Mouse (Mus musculus): ENCODE results near the gene Slc39a11. TPM values are rescaled to one million over a fixed set of nuclear protein-coding genes. Genes with fewer than 3 reads are reported as not detected.

Gene Slc39a11
- polyA plus RNA-seq, 1 experiment from 2014 or later: 18.3 TPM

DNA sequence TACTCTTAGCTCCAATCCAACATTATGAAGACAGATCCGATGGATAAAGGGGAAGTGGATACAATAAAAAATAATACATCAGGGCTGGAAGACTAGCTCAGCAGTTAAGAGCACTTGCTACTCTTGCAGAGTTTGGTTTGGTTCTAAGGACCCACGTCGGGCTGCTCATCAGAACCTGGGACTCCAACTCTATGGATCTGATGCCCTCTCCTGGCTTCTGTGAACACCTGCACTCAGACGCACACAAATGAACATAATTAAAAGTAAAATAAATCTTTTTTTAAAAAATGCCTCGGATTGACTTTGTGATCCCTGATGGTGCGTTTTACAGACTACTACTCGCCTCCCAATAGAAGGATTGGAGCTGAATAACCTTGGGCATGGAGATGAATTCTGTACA is 19.2 kb downstream of the Slc39a11 start:
- Histone ChIP-seq H3K9me3 (replicated peaks) (no peaks in the 10 kb centered on the region), H3K27ac (no peak overlapping the region), H3K4me3 (no peak overlapping the region), H3K27me3 (replicated peaks) (no peaks in the 10 kb centered on the region), H3K36me3 (no peaks in the 10 kb centered on the region), H3K4me1 (no peaks in the 10 kb centered on the region), H3K4me2 (no peak overlapping the region), H3K9ac (no peak overlapping the region)
- WGBS (ENCODE audit: insufficient replicate concordance): 47% methylated on average over 7 of the region's 7 CpGs
- ATAC-seq: no peak

DNA sequence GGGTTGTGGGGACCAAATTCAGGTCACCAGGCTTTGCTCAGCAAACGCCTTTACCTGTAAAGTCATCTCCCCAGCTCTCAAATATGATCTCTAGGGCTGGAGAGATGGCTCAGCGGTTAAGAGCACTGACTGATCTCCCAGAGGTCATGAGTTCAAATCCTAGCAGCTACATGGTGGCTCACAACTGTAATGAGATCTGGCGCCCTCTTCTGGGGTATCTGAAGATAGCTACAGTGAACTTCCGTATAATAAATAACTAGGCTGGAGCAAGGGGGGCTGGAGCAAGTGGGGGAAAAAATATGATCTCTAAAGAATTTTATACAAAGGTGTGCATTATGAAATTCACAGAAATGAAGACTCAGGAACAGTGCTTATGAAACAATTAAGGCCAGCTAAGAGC is 22.1 kb downstream of the Slc39a11 start:
- no peak overlapping the region for H3K4me2 ChIP-seq
- no peak overlapping the region for H3K9ac ChIP-seq
- H3K36me3 ChIP-seq: no peaks in the 10 kb centered on the region
- H3K27me3 ChIP-seq (replicated peaks): 0 out of 2 replicates have a peak, but pooled peaks cover 3% of the 10 kb centered on the region
- no peaks in the 10 kb centered on the region for H3K9me3 ChIP-seq (replicated peaks)
- H3K27ac ChIP-seq: no peak overlapping the region
- ATAC-seq: no peak
- WGBS (ENCODE audit: insufficient replicate concordance): 39% methylated on average over 4 of the region's 4 CpGs
- no peak overlapping the region for H3K4me3 ChIP-seq
- 0 out of 2 replicates have a peak, but pooled peaks cover 4% of the 10 kb centered on the region for H3K4me1 ChIP-seq

DNA sequence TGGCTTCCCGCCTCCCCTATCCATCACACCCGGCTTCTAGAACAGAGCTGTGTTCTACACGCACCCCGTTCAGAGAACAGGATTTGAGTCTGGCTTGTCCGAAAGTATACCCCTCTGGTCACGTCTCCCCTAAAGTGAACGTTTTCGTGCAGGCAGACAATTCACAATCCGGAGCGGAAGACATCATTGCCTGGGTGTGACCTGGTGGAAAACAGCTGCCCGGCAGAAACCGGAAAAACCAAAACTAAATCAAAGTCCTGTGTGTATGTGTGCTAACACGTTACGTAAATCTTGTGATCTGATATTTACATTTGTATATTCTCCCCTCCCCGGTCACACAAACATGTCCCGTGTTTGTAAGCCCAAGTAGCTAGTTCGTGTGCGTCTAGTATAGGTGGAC is 24.4 kb downstream of the Slc39a11 start:
- H3K4me1 ChIP-seq: 0 out of 2 replicates have a peak, but pooled peaks cover 7% of the 10 kb centered on the region
- no peak overlapping the region for H3K9ac ChIP-seq
- WGBS (ENCODE audit: insufficient replicate concordance): 76% methylated on average over 18 of the region's 18 CpGs
- peaks cover 20% of the 10 kb centered on the region for H3K27me3 ChIP-seq (replicated peaks)
- H3K36me3 ChIP-seq: no peaks in the 10 kb centered on the region
- H3K4me2 ChIP-seq: no peak overlapping the region
- no peak overlapping the region for H3K27ac ChIP-seq
- H3K9me3 ChIP-seq (replicated peaks): no peaks in the 10 kb centered on the region
- no peak overlapping the region for H3K4me3 ChIP-seq
- no peak for ATAC-seq

DNA sequence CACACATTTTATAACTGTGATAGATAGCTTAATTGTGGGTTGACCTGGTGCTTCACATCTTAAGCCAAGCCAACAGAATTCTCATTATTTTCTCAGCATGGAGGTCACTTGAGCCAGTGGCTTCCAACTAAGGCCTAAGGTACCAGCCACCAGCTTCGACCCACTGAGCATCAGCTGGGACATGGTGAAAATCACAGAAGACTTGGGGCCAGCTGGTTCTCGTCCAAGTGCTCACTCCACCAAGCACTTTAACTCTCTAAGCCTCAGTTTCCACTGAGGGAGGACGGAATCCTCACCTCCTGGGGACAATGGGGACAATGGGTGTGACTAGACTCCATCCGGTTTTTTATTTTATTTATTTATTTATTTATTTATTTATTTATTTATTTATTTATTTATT is 27.9 kb downstream of the Slc39a11 start:
- WGBS (ENCODE audit: insufficient replicate concordance): 64% methylated on average over 4 of the region's 4 CpGs
- Histone ChIP-seq H3K9me3 (replicated peaks) (no peaks in the 10 kb centered on the region), H3K27ac (no peak overlapping the region), H3K36me3 (no peaks in the 10 kb centered on the region), H3K4me1 (peaks cover 26% of the 10 kb centered on the region), H3K9ac (no peak overlapping the region), H3K27me3 (replicated peaks) (peaks cover 49% of the 10 kb centered on the region), H3K4me2 (no peak overlapping the region), H3K4me3 (no peak overlapping the region)
- ATAC-seq: no peak

DNA sequence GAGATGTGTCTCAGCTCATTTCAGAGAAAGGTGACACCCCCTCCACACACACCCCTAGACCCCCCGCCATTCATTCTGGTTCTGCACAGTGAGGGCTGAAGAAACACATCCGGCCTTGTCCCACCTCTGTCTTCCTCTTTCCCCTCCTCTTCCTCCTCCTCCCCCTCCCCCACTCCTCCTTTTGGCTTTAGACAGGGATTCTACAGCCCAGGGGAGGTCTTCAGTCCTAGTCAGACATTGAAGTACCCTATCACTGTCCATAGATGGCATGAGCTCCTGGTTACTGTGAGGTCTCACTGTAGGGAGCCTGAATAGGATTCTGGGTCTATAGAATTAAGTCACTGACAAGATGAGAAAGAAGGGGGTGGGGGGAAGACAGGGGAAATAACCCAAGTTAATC is 28.9 kb downstream of the Slc39a11 start:
- Histone ChIP-seq H3K27ac (no peak overlapping the region), H3K4me3 (no peak overlapping the region), H3K4me1 (peaks cover 26% of the 10 kb centered on the region), H3K36me3 (no peaks in the 10 kb centered on the region), H3K9ac (no peak overlapping the region), H3K27me3 (replicated peaks) (peaks cover 49% of the 10 kb centered on the region), H3K4me2 (no peak overlapping the region), H3K9me3 (replicated peaks) (no peaks in the 10 kb centered on the region)
- 26% methylated on average over 2 of the region's 2 CpGs for WGBS (ENCODE audit: insufficient replicate concordance)
- no peak for ATAC-seq

DNA sequence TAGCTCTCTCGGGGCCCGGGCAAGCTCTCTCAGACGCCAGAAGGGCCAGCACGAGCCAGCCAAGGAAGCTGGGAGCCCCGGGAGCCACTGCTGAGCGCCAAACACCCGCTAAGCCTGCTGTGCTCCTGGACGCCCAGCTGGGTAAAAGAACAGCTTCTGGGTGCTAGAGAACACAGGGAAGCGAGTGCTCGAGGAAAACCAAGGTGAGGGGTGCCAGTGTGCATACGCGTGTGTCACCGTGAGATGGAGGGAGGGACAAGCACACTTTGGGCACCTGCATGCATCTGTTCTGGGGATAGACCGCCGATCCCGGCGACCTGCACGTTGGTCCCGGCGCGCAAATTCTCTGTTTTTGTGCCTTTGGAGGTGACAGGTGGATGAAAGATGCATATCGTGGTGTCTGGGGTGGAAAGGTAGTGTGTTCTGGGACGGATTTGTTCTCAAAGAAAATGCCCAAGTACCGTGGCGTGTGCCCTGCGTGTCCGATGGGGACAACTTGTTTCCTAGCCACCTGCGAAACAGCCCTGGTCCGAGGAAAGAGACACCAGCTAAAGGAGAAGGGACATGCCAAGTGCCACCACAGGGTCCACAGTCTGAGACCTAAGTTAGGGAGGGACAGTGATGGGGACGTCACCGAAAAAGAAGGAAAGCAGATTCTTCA is 30.3 kb downstream of the Slc39a11 start:
- Histone ChIP-seq H3K4me1 (peaks cover 26% of the 10 kb centered on the region), H3K27ac (no peak overlapping the region), H3K9me3 (replicated peaks) (no peaks in the 10 kb centered on the region), H3K27me3 (replicated peaks) (peaks cover 56% of the 10 kb centered on the region), H3K36me3 (no peaks in the 10 kb centered on the region), H3K4me2 (peak overlapping the region; percentile 67), H3K9ac (0 out of 2 replicates have a peak overlapping the region, but pooled peaks have one; percentile 8), H3K4me3 (peak overlapping the region; percentile 49)
- WGBS (ENCODE audit: insufficient replicate concordance): 4% methylated on average over 31 of the region's 31 CpGs
- no peak for ATAC-seq

DNA sequence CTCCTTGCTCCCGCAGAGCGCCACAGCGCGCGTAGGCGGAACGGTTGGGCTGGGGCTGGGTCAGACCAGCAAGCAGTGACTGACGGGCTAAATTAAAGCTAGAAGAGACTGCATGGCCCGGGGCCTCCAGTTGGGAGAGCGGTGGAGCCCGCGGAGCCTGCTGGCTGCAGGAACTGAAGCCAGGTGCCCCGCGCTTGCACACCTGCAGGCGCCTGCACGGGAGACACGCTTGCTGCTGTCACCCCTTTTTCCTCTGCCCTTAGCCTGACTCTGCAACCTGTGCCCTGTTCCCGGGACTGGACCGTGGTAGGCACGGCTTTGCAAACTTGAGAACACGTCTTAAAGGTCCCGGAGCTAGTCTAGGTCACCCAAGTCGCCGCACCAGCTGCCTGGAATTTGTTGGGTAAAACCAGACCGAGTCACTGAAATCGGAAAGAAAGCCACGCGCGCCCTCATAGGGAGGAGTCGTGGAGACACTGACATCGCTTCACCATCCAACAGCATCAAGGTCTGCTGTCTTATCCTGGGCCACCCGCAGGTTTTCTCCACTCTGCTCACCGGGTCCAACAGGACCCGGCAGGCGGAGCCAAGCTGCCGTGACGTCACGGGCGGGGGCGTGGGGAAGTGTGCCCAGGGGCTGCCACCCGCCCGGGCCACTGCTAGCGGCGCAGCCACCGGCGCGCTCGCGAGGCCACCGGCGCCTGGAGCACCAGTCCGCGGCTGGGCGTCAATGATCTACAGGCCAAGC is 31.0 kb downstream of the Slc39a11 start, which contains the start of gene Sstr2:
TSS of gene Sstr2 (plus strand) at position 671 of the 748 bp plus-strand sequence.
- Histone ChIP-seq H3K36me3 (no peaks in the 10 kb centered on the region), H3K4me3 (peak within 1 kb of the TSS; percentile 49), H3K27ac (no peak within 1 kb of the TSS), H3K4me2 (peak within 1 kb of the TSS; percentile 67), H3K9ac (0 out of 2 replicates have a peak within 1 kb of the TSS, but pooled peaks have one; percentile 8), H3K9me3 (replicated peaks) (no peaks in the 10 kb centered on the region), H3K27me3 (replicated peaks) (peaks cover 53% of the 10 kb centered on the region), H3K4me1 (peaks cover 26% of the 10 kb centered on the region)
- peak; percentile 36; the same call in 1 of the 2 replicates for ATAC-seq
- 2% methylated on average over 54 of the region's 54 CpGs for WGBS (ENCODE audit: insufficient replicate concordance)

DNA sequence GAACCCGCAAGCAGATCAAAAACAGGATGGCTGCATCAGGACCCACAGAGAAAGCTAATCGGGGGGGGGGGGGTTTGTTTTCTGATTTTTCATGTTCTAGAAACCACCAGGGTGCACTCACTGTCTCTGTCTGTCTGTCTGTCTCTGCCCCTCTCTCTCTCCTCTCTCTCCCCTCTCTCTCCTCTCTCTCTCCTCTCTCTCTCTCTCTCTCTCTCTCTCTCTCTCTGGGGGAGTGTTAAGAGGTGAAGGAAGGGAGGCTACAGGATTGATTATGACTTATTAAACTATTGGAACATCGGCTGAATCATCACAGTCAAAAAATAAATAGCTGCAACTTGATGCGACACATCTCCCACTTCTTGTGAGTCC is 31.6 kb downstream of the Slc39a11 start:
- peaks cover 26% of the 10 kb centered on the region for H3K4me1 ChIP-seq
- no peaks in the 10 kb centered on the region for H3K36me3 ChIP-seq
- H3K9ac ChIP-seq: no peak overlapping the region
- H3K27ac ChIP-seq: 0 out of 2 replicates have a peak overlapping the region, but pooled peaks have one; percentile 36
- ATAC-seq: no peak
- peak overlapping the region; percentile 49; the same call in 1 of the 2 replicates for H3K4me3 ChIP-seq
- peak overlapping the region; percentile 67 for H3K4me2 ChIP-seq
- H3K27me3 ChIP-seq (replicated peaks): peaks cover 53% of the 10 kb centered on the region
- H3K9me3 ChIP-seq (replicated peaks): no peaks in the 10 kb centered on the region
- WGBS (ENCODE audit: insufficient replicate concordance): 24% methylated on average over 4 of the region's 4 CpGs

DNA sequence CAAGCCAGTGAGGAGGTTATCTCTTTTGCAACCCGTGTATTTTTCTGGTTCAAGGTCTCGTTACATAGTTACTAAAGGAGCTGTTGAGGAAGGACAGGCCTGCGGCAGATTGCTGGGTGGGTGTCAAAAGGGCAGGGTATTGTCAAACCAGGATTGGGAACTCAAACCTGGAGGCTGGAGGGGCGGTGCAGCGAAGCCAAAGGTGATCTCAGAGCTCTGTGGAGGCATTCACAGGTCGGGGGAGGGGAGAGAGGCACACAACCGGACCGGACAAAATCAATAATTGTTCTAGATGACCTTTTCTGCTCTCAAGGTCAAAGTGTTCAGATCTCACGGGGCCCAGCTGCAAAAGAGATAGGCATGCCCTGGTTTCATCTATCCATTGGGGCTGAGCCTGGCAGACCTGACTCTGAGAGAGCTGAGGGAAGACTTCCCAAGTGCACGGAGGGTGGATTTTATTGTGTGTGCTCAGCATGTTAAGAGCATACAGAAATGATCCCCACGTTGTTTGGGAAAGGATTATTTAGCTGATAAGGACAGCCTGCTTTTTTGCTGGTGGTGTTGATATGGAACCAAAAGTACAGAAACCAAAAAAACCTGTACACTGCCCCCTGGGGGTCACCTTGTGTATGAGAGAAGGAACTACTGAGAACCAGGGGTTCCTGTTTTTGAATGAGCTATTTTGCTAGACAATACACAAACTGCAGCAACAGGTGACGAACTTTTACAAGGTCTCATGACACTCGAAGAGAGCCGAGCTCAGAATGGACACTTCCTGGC is 32.6 kb downstream of the Slc39a11 start:
- H3K4me1 ChIP-seq: peaks cover 23% of the 10 kb centered on the region
- H3K9ac ChIP-seq: no peak overlapping the region
- H3K27me3 ChIP-seq (replicated peaks): peaks cover 53% of the 10 kb centered on the region
- H3K9me3 ChIP-seq (replicated peaks): no peaks in the 10 kb centered on the region
- H3K27ac ChIP-seq: peak overlapping the region; percentile 36; the same call in 1 of the 2 replicates
- no peaks in the 10 kb centered on the region for H3K36me3 ChIP-seq
- H3K4me2 ChIP-seq: 0 out of 2 replicates have a peak overlapping the region, but pooled peaks have one; percentile 13
- no peak overlapping the region for H3K4me3 ChIP-seq
- WGBS (ENCODE audit: insufficient replicate concordance): 39% methylated on average over 14 of the region's 14 CpGs
- peak; percentile 64 for ATAC-seq

DNA sequence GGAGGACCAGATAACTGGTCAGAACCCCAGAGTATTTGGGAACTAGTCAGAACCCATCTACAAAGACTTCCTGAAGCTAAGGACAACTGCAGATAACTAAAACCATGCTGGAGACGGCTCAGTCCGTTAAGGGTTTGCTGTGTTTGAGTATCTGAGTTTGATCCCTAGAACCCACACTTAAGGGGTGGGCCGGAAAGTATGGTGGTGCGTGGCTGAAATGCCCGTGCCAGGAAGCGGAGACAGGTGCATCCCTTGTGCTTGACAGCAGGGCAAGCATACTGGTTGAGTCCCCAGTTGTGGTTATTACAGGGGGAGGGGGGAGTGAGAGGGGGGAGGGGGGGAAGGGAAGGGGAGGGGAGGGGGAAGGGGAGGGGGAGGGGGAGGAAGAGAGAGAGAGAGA is 35.4 kb downstream of the Slc39a11 start:
- 30% methylated on average over 6 of the region's 6 CpGs for WGBS (ENCODE audit: insufficient replicate concordance)
- ATAC-seq: no peak
- H3K4me3 ChIP-seq: no peak overlapping the region
- H3K27me3 ChIP-seq (replicated peaks): peaks cover 26% of the 10 kb centered on the region
- H3K36me3 ChIP-seq: no peaks in the 10 kb centered on the region
- no peak overlapping the region for H3K27ac ChIP-seq
- no peak overlapping the region for H3K9ac ChIP-seq
- no peak overlapping the region for H3K4me2 ChIP-seq
- no peaks in the 10 kb centered on the region for H3K9me3 ChIP-seq (replicated peaks)
- H3K4me1 ChIP-seq: peaks cover 31% of the 10 kb centered on the region

DNA sequence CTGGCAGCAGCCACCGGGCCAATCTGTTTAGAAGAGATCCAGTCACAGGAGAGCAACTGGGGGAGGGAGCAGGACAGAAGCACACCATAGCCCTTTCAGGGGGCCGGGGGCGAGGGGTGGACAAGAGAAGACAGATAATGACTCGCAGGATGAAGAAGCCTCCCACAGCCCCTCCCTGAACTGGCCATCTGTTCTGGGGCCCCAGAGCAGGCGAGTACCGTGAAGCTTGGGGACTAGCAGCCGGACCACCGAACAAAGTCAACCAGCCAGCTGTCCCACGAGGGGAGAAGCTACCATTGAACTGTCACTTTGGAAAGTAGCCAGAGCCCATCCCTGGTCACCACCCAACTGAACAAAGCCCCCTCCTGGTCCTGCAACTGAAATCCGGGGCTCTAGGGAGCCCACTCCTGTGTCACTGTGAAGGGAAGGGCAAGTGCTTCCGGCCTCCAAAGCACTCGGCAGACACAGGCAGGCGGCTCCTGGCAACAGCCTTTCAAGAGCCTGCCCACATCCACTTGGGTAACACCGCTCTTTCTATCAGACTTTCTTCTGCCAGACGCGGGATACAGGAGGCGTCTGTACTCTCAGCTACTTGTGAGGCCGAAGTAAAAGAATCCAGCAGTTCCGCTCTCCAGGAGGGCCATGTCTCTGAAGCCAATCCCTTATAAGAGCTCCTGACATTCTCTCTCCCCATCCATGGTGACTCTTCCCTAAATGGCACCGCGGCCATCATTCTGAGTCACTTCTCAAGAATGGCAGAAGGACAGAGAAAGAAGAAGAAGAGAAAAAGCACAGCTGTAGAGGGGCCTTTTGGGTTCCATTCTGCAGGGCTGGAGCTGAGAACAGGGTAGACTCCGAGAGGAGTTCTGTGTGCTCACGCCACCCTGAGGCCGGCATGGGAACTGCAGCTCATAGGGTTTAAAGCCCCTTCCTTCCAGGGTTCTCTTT is 37.9 kb downstream of the Slc39a11 start:
- Histone ChIP-seq H3K27ac (peak overlapping the region; percentile 3; the same call in 1 of the 2 replicates), H3K4me3 (no peak overlapping the region), H3K27me3 (replicated peaks) (0 out of 2 replicates have a peak, but pooled peaks cover 6% of the 10 kb centered on the region), H3K4me1 (peaks cover 12% of the 10 kb centered on the region), H3K9ac (no peak overlapping the region), H3K9me3 (replicated peaks) (no peaks in the 10 kb centered on the region), H3K4me2 (peak overlapping the region; percentile 41), H3K36me3 (no peaks in the 10 kb centered on the region)
- peak; percentile 42; the same call in 1 of the 2 replicates for ATAC-seq
- WGBS (ENCODE audit: insufficient replicate concordance): 20% methylated on average over 24 of the region's 24 CpGs

Measured in liver, embryonic 12.5 days (tissue).